Mouse (Mus musculus) hindbrain, embryonic 13.5 days (tissue): ENCODE results near the gene Noc2l. TPM values are rescaled to one million over a fixed set of nuclear protein-coding genes. Genes with fewer than 3 reads are reported as not detected.

ENCODE experiments used
- ATAC-seq: fragments of 200-750 bp; cut with Nextera tagmentation; 2 replicates; pipeline ENCODE4 v1.8.0; 2017; ENCODE audit warnings: moderate TSS enrichment; ENCODE audit not compliant: low FRiP score
- H3K27ac ChIP-seq: fragments of 300-500 bp; sonication (generic); 2 replicates; pipeline ENCODE4 v1.5.1; 2015; ENCODE audit warnings: inconsistent platforms, mild to moderate bottlenecking, moderate library complexity
- H3K27me3 ChIP-seq: fragments of 300-500 bp; sonication (generic); 2 replicates; pipeline ENCODE4 v1.6.1; 2015; ENCODE audit warnings: mild to moderate bottlenecking, inconsistent platforms
- H3K36me3 ChIP-seq: fragments of 300-500 bp; sonication (generic); 2 replicates; pipeline ENCODE4 v1.6.1; 2015; ENCODE audit warnings: mild to moderate bottlenecking, inconsistent platforms
- H3K4me1 ChIP-seq: fragments of 300-500 bp; sonication (generic); replicated peaks from 2 replicates; pipeline ENCODE4 v1.6.1; 2015; ENCODE audit warnings: inconsistent platforms
- H3K4me2 ChIP-seq: fragments of 300-500 bp; sonication (generic); 2 replicates; pipeline ENCODE4 v1.6.1; 2015; ENCODE audit warnings: inconsistent platforms, mild to moderate bottlenecking, moderate library complexity
- H3K4me3 ChIP-seq: fragments of 300-500 bp; sonication (generic); 2 replicates; pipeline ENCODE4 v1.5.1; 2015; ENCODE audit warnings: mild to moderate bottlenecking, inconsistent platforms
- H3K9ac ChIP-seq: fragments of 300-500 bp; sonication (generic); 2 replicates; pipeline ENCODE4 v1.6.1; 2015; ENCODE audit warnings: mild to moderate bottlenecking, inconsistent platforms
- H3K9me3 ChIP-seq: fragments of 300-500 bp; sonication (generic); 2 replicates; pipeline ENCODE4 v1.6.1; 2016; ENCODE audit warnings: inconsistent platforms
- WGBS: fragments of 180-500 bp; shearing (Covaris S2); methylation state at CpG from one replicate; pipeline ENCODE4 v1.1.7; 2015; 5-methylcytosine and 5-hydroxymethylcytosine counted together
- polyA plus RNA-seq: library from polyadenylated mRNA; unstranded; fragments of >200 nt; fragmentation: Nextera tagmentation; extraction: Ambion mirVana; gene quantifications from 2 replicates; pipeline ENCODE4 v1.2.1, GENCODE M21; 2015

The Noc2l gene
- polyA plus RNA-seq, 1 experiment from 2014 or later, result 49.0 TPM

DNA sequence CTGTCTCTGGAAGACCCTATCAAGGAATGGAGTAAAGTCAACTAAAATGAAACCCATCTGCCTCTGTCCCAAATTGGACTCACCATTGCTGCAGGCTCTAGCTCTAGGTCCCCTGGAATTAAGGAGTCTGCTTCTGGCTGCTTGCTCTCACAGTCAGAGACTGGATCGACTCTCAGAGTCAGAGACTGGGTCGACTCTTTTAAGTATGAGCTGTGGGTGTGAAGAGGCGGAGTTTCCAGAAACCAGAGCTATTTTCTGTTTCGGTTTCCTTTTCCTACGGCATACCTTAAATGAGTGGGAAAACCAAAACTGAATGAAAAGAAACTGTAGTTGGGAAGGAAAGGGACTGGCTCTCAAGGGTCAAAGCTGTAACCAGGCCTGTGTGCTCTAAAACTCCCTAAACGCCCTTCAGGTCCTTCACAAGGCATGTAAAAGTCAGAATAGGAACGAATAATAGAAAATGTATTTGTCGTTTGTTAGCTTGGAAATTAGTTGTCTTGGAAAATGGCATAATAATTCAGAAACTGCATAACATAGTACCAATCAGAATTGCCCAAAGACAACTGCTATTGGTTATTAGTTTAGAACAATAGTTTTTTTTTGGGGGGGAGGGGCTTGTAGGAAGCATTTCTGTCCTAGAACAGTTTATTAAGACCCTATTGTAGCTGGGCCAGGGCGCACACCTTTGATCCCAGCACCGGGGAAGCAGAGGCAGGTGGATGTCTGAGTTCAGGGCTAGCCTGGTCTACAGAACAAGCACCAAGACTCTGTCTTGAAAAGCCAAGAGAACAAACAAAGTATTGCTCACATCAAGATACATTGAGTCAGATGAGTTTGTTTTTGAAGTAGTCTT, 35.0 kb upstream of the Noc2l start, which contains the start of gene Isg15:
TSS of gene Isg15 (minus strand) at position 196 of the 853 bp plus-strand sequence.
- H3K27ac ChIP-seq, result no peak within 1 kb of the TSS
- no peak for ATAC-seq
- H3K4me3 ChIP-seq, result no peak within 1 kb of the TSS
- H3K9me3 ChIP-seq, result no peaks in the 10 kb centered on the region
- H3K9ac ChIP-seq, result no peak within 1 kb of the TSS
- H3K36me3 ChIP-seq, result no peaks in the 10 kb centered on the region
- WGBS, result 68% methylated on average over 10 of the region's 10 CpGs
- H3K4me2 ChIP-seq, result no peak within 1 kb of the TSS
- peaks cover 16% of the 10 kb centered on the region; the same call in 1 of the 2 replicates for H3K27me3 ChIP-seq
- H3K4me1 ChIP-seq, result peaks cover 41% of the 10 kb centered on the region

DNA sequence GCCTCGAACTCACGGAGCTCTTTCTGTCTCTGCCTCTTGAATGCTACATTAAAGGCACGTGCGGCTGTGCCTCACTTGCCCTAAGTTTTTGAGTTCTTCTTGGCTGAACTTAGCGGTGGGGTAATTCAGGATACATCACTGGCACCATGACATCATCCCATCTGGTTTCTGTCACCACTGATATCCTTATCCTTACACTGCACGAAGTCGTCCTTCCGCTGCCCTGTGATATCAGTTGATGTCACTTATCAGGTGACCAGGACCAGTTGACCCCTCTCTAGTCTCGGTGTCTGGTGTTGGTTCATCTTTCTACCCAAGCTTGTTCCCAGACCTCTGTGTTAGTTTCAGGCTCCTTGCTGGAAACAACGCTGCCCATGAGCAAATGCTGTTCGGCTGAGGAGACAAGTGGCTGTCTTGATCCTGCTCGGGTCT, 33.3 kb upstream of the Noc2l start:
- Histone ChIP-seq H3K9ac (peak overlapping the region; percentile 81), H3K4me2 (peak overlapping the region; percentile 94)
- 44% methylated on average over 12 of the region's 12 CpGs for WGBS

DNA sequence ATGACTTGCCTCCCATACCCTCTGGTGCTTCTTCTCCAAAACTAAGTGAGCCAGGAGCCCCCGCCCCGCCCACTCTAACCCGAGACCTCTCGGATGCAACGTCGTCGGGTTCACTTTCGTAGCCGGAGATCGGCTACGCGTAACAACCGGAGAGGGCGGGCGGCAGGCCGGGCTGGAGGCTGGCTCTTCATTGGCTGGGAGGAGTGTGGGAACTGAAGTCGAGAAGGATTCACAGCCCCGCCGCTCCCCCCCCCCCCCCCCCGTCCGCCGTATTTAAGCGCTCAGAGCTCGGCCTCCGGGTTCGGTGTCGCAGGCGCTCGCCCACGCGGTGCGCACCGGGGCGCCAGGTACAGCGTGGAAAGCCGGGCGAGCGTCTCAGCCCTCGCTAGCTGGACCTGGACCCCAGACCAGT, 32.8 kb upstream of the Noc2l start, which contains the start of gene AW011738:
TSS of gene AW011738 (plus strand) at position 304 of the 412 bp plus-strand sequence.
- no peaks in the 10 kb centered on the region for H3K36me3 ChIP-seq
- H3K4me2 ChIP-seq, result peak within 1 kb of the TSS; percentile 94
- ATAC-seq, result peak; percentile 75
- peaks cover 16% of the 10 kb centered on the region; the same call in 1 of the 2 replicates for H3K27me3 ChIP-seq
- H3K4me1 ChIP-seq, result peaks cover 33% of the 10 kb centered on the region
- peak within 1 kb of the TSS; percentile 81 for H3K9ac ChIP-seq
- 0% methylated on average over 36 of the region's 39 CpGs for WGBS
- H3K4me3 ChIP-seq, result peak within 1 kb of the TSS; percentile 61
- H3K9me3 ChIP-seq, result no peaks in the 10 kb centered on the region
- peak within 1 kb of the TSS; percentile 78 for H3K27ac ChIP-seq

More for the DNA sequence above, 33.3 kb upstream of the Noc2l start:
- H3K27ac ChIP-seq, result peak overlapping the region; percentile 78
- no peaks in the 10 kb centered on the region for H3K36me3 ChIP-seq
- H3K4me3 ChIP-seq, result peak overlapping the region; percentile 61
- peaks cover 33% of the 10 kb centered on the region for H3K4me1 ChIP-seq
- no peaks in the 10 kb centered on the region for H3K9me3 ChIP-seq
- no peak for ATAC-seq
- peaks cover 16% of the 10 kb centered on the region; the same call in 1 of the 2 replicates for H3K27me3 ChIP-seq

DNA sequence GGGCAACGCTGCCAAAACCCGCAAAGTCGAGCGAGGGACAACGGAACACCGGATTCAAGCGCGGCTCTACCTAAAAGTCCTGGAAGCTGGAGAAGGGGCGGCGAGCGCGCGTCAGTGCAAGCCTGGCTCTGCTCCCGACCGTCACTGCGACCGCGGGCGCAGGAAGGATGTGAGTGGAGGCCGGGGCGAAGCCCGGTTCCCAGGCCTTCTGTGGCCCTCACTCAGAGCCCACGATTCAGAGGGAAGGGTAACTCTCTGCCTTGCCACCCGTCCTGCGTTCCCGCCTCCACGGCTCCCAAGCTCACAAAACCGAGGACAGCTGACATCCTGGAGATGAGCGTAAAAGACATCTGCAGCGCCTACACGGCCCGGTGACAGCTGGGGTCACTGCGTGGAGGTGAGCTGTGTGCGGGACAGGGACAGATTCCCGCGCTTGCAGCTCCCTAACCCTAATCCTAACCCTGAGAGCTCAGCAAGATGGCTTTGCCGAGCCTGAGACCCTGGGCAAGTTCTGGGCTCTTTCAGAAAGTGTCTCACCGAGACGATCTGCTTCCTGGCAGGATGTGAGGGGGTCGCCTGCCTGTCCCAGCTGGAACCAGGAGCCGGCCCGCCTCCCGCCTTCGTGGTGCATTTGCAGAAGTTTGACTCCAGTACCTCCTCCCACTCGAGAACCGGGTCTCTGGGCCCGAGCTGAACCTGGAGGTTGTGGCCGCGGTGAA, 32.2 kb upstream of the Noc2l start:
- Histone ChIP-seq H3K36me3 (no peaks in the 10 kb centered on the region), H3K9me3 (no peaks in the 10 kb centered on the region), H3K27me3 (peaks cover 16% of the 10 kb centered on the region; the same call in 1 of the 2 replicates), H3K4me1 (peaks cover 33% of the 10 kb centered on the region), H3K9ac (peak overlapping the region; percentile 81), H3K27ac (peak overlapping the region; percentile 44), H3K4me2 (peak overlapping the region; percentile 94), H3K4me3 (peak overlapping the region; percentile 61)
- ATAC-seq, result peak; percentile 72
- WGBS, result under 1% methylated on average over 49 of the region's 49 CpGs

DNA sequence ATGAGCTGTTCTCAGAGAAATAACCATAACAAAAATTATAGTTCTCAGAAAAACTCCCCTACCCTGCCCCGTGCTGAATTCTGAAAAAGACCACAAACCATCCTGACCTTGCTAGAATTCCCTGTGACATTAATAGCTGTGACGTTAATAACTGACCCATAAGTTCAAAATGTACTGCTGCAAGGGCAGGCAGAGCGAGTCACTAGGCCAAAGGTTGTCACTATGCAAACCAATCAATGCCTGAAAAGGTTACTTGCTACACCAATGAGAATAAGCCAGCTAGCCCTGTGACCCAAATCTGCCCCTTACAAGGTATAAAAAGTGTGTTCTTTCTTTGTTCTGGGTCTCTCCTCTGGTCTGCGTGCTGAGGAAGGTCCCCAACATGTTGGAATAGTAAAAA, 26.9 kb upstream of the Noc2l start:
- Histone ChIP-seq H3K4me3 (no peak overlapping the region), H3K27me3 (peaks cover 11% of the 10 kb centered on the region; the same call in 1 of the 2 replicates), H3K36me3 (no peaks in the 10 kb centered on the region), H3K9me3 (no peaks in the 10 kb centered on the region), H3K9ac (no peak overlapping the region), H3K4me2 (no peak overlapping the region), H3K27ac (no peak overlapping the region), H3K4me1 (peaks cover 19% of the 10 kb centered on the region)
- no peak for ATAC-seq
- 96% methylated on average over 4 of the region's 4 CpGs for WGBS

DNA sequence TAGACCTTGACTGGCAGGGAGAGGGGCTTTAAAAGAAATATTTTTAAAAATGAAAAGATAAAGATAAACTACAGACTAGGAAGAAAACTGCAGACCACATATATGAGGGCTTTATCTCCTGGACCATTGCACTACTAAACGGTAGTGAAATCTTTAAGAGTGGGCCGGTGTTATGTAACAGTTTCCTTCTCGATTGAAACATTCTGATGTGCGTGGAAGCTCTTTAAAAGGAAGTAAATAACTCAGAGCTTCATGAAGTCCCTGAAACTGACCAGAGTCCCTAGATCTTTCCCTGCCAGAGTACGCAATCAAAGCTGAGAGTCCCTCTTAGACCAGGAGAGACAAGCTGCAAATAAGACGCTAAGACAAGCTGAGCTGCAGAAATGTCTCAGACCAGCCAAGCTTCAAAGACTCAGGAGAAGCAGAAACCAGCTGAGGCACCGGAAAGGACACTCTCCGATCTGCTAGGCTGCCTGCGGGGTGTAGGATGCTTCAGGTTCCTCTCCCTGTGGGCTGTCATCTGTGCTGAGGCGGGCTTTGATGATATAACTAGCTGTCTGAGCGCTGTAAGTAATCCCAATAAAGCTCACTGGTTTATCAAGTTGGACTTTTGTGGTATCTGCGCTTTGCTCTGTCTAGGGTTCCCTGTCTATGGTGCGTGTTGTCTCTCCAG, 25.7 kb upstream of the Noc2l start:
- Histone ChIP-seq H3K4me1 (peaks cover 7% of the 10 kb centered on the region; the same call in 1 of the 2 replicates), H3K27ac (no peak overlapping the region), H3K4me3 (no peak overlapping the region), H3K9me3 (no peaks in the 10 kb centered on the region), H3K27me3 (no peaks in the 10 kb centered on the region), H3K9ac (no peak overlapping the region), H3K4me2 (no peak overlapping the region), H3K36me3 (no peaks in the 10 kb centered on the region)
- no peak for ATAC-seq
- WGBS, result 82% methylated on average over 13 of the region's 13 CpGs

DNA sequence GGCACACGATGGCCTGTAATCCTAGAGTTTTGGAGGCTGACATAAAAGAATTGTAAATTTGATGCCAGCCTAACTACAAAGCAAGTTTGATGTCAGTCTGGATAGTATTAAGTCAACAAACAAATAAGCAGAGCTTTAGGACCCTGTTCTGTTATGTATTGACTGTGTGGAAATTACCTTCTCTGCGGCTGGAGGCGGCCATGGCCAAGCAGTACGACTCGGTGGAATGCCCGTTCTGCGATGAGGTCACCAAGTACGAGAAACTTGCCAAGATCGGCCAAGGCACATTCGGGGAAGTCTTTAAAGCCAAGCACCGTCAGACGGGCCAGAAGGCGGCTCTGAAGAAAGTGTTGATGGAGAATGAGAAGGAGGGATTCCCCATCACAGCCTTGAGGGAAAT, 22.7 kb upstream of the Noc2l start:
- H3K4me3 ChIP-seq, result no peak overlapping the region
- no peaks in the 10 kb centered on the region for H3K27me3 ChIP-seq
- H3K36me3 ChIP-seq, result no peaks in the 10 kb centered on the region
- no peaks in the 10 kb centered on the region for H3K9me3 ChIP-seq
- no peak for ATAC-seq
- no peak overlapping the region for H3K4me2 ChIP-seq
- H3K27ac ChIP-seq, result no peak overlapping the region
- WGBS, result 94% methylated on average over 13 of the region's 13 CpGs
- H3K4me1 ChIP-seq, result no peaks in the 10 kb centered on the region
- no peak overlapping the region for H3K9ac ChIP-seq

DNA sequence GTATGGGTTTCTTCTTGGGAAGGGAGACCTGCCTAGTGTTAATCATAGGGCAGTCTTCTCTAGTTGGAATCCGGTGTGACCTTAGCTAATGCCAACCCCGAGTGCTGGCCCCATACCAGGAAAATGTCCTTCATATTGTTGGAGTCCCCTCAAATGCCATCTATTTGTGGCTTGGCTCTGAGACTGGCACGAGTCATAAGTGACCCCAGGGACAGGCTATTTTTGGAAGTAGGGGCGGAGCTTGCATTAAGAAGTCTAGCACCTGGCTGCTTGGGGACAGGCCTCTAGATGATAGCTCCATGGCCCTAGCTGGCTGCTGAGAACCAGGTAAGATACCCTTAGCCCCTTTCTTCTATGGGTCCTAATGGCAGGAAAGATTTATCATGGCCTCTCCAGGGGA, 20.2 kb upstream of the Noc2l start, which contains the start of gene Perm1:
TSS of gene Perm1 (plus strand) at position 220 of the 400 bp plus-strand sequence.
- Histone ChIP-seq H3K27ac (no peak within 1 kb of the TSS), H3K36me3 (peaks cover 9% of the 10 kb centered on the region), H3K9ac (no peak within 1 kb of the TSS), H3K4me2 (no peak within 1 kb of the TSS), H3K9me3 (no peaks in the 10 kb centered on the region), H3K4me3 (no peak within 1 kb of the TSS), H3K27me3 (no peaks in the 10 kb centered on the region), H3K4me1 (no peaks in the 10 kb centered on the region)
- ATAC-seq, result no peak
- WGBS, result 78% methylated on average over 4 of the region's 4 CpGs

DNA sequence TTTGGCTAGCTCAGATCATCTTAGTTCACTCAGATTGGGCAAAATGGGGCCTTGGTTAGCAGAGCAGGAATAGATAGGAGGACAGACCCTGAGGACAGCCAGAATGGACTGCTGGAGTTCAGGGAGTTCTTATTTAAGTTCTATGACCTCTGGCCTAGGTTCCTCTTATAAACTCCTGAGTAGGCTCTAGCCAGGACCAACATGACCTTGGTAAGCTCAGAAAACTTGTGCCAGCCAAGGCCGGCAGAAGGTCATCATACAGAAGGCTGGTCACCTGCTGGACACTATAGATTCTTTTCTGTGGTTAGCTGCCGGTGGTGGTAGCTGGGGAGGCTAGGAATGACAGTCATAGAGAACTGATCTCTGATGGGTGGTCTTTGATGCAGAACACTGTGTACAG, 19.6 kb upstream of the Noc2l start:
- no peak for ATAC-seq
- Histone ChIP-seq H3K27me3 (no peaks in the 10 kb centered on the region), H3K9ac (no peak overlapping the region), H3K36me3 (peaks cover 12% of the 10 kb centered on the region), H3K4me3 (no peak overlapping the region), H3K27ac (no peak overlapping the region), H3K4me1 (no peaks in the 10 kb centered on the region), H3K9me3 (no peaks in the 10 kb centered on the region), H3K4me2 (no peak overlapping the region)
- WGBS, result 91% methylated on average over 2 of the region's 2 CpGs

DNA sequence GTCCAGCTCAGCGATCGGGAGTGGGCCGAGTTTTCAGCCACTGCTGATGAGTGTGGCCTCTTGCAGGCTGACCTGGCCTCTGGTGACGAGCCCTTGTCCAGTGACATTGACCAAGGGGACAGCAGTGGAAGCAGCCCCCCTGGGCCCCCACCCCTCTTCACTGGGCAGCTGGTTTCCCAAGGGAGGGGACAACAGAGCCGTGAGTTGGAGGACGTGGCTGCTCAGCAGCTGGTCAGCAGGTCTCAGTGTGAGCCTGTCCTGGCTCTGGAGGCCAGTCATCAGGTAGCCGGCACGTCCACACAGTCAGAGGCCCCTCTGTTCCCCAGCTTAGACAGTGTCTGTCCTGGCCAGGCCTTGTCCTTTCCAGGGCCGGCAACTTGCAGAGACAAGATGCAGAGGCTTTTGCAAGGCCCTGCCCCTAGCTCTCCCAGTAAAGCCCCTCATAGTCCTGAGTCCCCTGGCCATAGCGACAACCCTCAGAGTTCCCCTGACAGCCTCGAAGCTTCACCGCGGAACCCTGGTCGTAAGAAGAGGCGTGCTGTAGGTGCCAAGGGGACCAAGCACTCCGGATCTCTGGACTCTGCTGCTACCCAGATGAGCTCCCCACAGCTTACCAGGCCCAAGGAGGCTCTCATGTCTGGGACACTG, 18.7 kb upstream of the Noc2l start:
- Histone ChIP-seq H3K4me1 (no peaks in the 10 kb centered on the region), H3K9me3 (no peaks in the 10 kb centered on the region), H3K9ac (no peak overlapping the region), H3K27me3 (no peaks in the 10 kb centered on the region), H3K4me3 (no peak overlapping the region), H3K4me2 (no peak overlapping the region), H3K36me3 (peaks cover 22% of the 10 kb centered on the region), H3K27ac (no peak overlapping the region)
- WGBS, result 83% methylated on average over 16 of the region's 16 CpGs
- no peak for ATAC-seq

DNA sequence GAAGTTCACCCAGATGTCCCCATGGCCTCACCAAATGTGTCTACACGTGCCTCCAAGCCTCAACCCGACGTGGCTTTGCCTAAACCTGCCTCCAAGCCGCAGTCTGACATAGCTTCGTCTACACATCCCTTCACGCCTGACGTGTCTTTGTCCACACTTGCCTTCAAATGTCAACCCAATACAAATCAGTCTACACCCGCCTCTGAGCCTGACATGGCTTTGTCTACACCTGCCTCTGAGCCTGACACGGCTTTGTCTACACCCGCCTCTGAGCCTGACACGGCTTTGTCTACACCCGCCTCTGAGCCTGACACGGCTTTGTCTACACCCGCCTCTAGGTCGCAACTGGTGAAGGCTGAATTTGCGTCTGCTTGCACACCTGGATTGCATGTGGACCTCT, 18.0 kb upstream of the Noc2l start:
- H3K27ac ChIP-seq, result no peak overlapping the region
- H3K9me3 ChIP-seq, result no peaks in the 10 kb centered on the region
- no peaks in the 10 kb centered on the region for H3K27me3 ChIP-seq
- WGBS, result 84% methylated on average over 16 of the region's 16 CpGs
- H3K36me3 ChIP-seq, result peaks cover 28% of the 10 kb centered on the region
- ATAC-seq, result no peak
- no peak overlapping the region for H3K9ac ChIP-seq
- H3K4me2 ChIP-seq, result no peak overlapping the region
- H3K4me3 ChIP-seq, result no peak overlapping the region
- no peaks in the 10 kb centered on the region for H3K4me1 ChIP-seq
